Mouse (Mus musculus) 3T3-L1 (cell line): ENCODE results near the gene Hgfac.

Source experiments
- DNase-seq: peaks from one replicate; pipeline ENCODE4 v3.0.0-alpha.2; 2015; ENCODE audit warnings: low read depth, low spot score

Gene Hgfac

DNA sequence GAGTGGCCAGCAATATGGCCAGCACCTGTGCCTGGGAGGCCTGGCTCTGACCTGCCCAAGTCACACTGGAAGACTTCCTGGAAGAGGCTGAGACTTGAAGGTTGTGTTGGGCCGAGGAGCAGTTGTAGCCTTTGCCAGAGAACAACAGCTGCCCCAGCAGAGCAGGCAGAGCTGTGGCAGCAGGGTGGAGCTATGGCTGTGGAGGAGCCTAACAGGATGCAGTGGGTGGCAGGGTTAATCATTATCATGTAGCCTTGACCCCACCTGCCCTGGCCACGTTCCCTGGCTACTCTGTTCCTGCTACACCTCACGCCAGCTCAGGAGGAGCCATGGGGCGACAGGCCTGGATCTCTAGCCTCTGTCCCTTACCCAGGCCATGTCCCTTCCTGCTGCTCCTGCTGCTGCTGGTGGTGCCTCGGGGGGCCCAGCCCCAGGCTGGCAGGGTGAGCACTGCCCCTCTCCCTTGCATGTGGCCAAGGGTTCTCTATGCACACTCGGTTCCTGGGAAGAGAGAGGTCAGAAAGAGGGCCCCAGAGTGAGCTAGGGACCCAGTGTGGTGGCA lies at the start of gene Hgfac:
TSS of gene Hgfac (plus strand) at position 242 of the 562 bp plus-strand sequence.
- DNase-seq = no peak

DNA sequence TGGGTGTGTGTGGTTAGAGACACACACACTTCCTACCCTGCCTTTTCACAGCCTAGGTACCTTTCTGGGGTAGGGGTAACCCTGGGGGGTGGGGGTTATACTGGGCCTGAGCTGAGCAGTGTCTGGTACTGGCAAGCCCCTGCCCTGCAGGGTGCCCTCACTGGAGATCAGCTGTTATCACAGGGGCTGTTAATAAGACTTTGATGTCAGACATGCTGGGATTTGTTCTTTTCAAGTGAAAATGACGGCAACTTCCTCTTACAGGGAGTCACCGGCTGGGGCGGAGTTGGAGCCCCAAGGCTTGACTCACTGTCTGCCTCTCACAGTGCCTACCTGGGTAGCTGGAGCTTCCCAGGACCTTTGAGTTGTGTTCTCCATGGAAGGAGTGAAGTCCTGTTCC lies 42.6 kb upstream of the Hgfac start:
- no peak for DNase-seq

DNA sequence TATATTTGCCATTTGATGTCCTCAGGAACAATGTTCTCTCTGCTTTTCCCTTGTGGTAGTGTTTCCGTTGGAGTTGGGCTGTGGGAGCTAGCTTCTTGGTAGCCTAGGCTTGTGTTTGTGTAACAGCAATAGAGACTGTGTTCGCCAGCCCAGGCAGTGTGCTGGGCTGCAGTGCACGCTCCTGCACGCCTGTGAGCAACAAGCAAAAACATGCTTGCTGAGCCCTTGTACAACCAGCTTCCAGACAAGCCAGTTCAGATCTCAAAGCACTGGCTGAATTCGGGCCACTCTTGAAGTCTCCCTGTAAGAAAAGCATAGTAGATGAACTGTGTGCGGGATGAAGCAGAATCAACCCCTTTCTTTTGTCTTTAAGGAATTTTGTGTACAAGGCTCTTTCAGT lies 42.0 kb upstream of the Hgfac start:
- DNase-seq = no peak

GRCm38 (mm10) chr5:35000323-35000722 lies 41.0 kb upstream of the Hgfac start:
- DNase-seq = no peak

DNA sequence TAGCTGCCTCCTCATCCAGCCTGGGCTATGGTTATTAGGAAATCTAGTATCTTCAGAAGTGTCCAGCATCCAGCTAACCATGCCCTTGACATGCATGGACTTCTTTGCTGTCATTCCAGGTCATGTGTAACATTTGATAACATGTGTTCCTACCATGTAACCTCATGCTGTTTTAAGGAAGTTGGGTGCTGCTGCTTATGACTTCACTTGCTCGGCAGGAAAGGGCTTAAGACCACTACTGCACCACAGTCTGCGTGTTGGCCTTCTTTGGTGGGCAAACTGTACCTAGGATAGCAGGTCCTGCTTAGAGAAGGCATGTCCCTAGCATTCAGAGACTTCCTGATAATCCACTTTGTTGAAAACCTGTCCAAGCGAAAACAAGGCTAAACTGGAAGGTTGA lies 40.2 kb upstream of the Hgfac start:
- no peak for DNase-seq

DNA sequence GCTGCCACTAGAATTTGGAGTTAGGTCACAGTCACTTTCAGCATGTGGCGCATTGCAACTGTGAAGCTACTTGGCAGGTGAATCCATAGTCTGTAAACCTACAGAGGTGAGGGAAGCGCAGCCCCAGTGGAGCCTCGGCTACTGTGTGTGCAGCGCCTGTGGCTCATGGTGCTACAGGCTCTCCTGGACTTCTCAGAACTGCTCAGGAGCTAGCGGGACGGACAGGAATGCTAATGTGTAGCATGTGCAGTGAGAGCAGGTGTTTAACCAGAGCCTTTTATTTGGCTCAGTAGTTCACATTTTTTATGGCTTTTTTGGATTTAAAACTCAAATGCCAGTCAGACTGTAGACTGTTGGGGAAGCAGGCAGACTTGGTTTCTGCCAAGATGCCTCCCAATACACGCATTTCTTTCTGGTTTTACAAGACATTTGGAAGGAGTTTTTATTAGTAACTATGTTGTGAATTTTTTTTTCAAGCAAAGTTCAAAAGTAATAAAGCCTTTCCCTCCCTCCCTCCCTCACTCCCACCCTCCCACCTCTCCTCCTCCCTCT lies 37.6 kb upstream of the Hgfac start:
- DNase-seq = no peak

DNA sequence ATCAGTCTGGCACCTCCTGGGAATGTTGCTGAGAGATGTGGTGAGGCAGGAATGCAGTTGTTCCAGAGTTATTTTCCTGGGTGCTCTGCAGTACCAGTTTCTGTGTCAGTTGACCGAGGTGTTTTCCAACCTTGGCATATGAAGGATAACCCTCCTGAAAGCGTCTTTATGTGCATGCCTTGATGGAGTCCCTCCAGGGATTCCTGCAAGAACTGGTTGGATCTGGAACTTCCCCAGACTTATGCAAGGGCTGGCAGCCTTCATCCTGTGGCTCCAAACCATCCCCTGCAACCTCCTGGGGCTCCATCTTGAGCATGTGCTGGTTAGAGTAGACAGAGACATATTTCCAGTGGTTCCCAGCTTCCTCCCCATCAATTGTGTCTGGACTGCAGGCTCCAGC lies 36.5 kb upstream of the Hgfac start:
- peak; percentile 42 for DNase-seq

GRCm38 (mm10) chr5:35005659-35006058 lies 35.6 kb upstream of the Hgfac start:
- DNase-seq = no peak

- no peak for DNase-seq
Measured at GRCm38 (mm10) chr5:35006599-35006998, 34.7 kb upstream of the Hgfac start.

DNA sequence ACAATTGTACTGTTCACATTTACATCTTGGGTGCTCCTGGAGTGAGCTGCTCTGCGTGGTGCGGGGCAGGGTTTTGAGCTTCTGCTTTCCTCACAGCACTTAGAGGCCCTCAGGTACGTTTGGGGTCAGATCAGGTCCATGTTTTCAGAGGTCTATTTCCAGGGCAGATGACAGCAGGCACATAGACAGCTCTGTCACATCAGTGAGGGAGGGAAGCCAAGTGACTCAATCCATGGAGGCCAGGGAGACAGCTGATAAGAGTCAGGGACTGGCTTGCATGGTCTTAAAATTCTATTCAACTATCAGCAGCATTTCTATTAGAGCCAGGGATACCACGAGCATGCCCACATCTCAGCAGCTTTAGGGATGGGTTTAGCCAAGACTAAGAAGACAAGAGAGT lies 32.1 kb upstream of the Hgfac start:
- DNase-seq = no peak

DNA sequence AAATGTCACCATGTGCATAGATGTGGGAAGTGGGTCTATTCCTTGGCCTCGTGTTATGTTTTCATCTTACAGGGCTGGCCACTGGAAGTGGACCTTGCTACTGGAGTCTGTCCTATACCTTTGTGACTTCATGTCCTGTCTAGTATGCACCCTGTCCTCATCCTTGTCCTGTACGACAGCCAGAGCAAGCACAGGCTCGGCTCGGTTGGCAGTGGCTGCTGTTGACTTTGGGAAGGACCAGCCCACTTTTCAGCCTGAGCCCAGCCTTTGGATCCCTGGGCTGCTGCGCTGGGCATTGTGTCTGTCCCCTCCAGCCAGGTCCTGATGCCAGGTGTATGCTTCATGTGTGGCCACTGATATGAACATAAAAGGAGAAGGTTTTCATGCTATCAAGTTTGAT lies 30.7 kb upstream of the Hgfac start:
- no peak for DNase-seq

DNA sequence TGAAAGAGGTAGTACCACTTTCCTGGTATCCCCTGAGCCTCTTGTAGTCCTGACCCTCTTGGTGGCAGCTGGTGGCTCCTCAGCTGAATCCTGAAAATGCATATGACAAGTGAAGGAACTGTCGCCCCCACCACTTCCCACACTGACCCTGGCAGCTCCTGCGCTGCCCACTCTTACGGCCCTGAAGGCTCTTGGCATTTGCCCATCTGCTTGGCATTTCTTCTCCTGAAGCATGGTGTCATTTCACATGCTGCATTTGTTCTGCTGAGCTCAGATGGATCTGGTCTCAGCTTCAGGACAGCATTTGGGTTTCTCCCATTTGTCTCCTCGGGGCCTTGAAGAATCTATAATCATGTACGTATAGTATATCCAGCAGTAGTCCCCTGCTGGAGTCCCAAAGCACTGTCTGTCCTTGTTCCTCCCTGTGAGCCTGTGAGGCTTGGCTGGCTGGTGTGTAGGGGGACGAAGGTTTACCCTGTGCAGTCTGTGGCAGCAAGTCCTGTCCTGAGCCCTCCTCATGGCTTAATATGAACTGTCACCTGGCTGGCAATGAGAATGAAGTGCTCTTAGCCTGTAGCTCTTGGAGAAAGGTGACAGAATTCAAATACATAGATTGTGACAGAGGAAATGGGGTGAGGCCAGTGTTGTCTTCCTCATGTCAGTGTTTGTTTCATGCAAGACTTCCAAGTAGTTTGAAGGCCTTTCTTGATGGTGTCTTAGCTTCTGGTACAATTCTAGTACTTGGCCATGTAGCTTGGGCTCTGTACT lies 30.0 kb upstream of the Hgfac start:
- DNase-seq = no peak

- DNase-seq = no peak
Measured at GRCm38 (mm10) chr5:35014036-35014435, 27.3 kb upstream of the Hgfac start.

- peak; percentile 74 for DNase-seq
Measured at GRCm38 (mm10) chr5:35019673-35020300, 21.5 kb upstream of the Hgfac start.

DNA sequence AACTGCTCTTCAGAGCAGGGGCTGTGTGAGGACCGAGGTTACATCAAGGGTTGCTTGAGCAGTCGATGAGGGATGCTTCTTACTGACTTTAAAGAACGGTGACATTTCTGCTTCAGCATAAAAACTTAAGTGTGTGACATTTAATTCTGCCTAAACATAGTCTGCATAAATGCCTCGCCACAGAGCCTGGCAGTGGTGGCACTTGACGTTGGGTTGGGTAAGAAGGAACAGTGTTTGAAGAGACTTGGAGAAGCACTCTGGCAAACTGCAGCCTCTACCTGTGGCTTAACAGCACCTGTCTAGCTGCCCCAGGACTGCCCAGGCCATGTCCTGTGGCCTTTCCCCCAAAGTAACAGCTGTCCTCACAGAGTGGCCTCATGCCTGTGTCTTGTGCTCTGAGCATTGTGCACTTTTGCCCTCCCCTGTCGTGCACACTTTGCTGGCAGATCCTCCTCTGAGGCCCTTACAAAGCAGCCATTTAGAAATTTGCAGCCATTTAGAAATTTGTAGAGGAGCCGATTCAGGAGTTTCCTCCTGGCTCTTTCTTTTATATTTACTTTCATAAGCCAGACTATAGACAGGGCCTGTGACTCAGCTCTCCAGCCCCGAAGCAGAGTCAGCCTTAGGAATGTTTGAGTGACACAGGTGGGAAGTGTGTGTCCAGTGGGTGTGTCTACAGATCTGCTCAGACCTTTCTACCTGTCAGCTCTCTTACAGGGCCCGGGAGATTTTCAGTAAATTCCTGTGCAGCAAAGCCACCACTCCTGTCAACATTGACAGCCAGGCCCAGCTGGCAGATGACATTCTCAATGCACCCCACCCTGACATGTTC lies 20.7 kb upstream of the Hgfac start:
- DNase-seq = peak; percentile 65

GRCm38 (mm10) chr5:35024975-35025374 lies 16.3 kb upstream of the Hgfac start:
- peak; percentile 73 for DNase-seq

DNA sequence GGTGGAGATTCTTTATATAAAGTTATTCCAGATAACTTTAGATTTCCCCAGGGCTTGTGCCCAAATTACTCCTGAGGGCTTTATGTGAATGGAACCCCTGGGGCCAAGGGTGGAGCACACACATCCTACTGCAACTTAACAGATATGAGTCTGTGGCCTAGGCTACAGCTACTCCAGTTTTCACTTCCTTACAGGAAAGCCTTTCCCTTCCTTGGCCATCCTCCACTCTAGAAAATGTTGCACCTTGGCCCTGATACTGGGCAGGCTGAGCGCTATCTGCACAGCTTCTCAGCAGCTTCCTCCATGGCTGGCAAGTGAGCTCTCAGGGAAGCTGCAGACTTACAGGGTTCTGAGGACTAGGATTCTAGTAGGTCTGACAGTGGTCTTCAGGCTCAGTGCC lies 12.0 kb upstream of the Hgfac start:
- DNase-seq = no peak

- DNase-seq = no peak
Measured at GRCm38 (mm10) chr5:35029755-35030154, 11.6 kb upstream of the Hgfac start.

- peak; percentile 47 for DNase-seq
Measured at GRCm38 (mm10) chr5:35033068-35033467, 8.2 kb upstream of the Hgfac start.

DNA sequence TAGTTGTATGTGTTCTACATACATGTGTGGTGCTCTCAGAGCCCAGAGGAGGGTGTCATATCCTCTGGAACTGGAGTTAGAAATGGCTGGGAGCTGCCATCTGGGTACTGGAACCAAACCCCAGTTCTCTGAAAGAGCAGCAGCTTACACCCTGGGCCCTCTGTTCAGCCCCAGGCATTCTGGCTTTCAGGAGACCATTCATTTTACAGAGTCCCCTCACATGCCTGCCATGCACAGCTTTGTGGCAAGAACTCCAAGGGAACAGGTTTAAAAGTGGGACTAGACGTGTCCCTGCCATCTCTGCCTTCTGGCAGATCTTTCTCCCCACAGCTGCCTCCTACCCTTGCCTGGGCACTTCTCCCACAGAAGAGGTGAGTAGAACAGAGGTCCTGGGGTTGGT lies 7.7 kb upstream of the Hgfac start:
- DNase-seq = no peak

- no peak for DNase-seq
Measured at GRCm38 (mm10) chr5:35035141-35035540, 6.2 kb upstream of the Hgfac start.

DNA sequence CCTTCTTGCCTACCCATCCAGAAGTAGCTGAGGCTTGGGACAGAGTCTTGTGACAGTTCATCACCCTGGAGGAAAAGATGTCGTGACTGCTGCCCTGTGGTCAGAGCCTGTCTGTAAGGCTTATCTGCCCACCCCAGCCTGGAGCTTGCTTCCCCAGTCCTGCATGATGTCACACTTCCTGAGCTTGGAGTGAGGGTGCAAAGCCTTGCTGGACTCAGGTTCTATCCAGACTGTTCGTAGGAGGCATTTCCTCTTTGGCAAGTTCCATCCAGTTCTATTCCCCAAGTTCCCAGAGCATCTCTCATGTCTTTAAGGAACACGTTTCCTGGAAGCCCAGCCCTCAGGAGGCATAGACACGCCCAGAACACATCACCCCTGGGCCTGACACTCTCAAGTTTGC lies 5.5 kb upstream of the Hgfac start:
- DNase-seq = peak; percentile 39
